Mouse (Mus musculus) midbrain, embryonic 12.5 days (tissue): ENCODE measurements around the gene Slc4a4. TPM values are rescaled to one million over a fixed set of nuclear protein-coding genes. Genes with fewer than 3 reads are reported as not detected.

ENCODE experiments used
- ATAC-seq: fragments of 200-750 bp; cut with Nextera tagmentation; 2 replicates; pipeline ENCODE4 v1.8.0; 2017; ENCODE audit warnings: low read depth, moderate TSS enrichment, moderate library complexity; ENCODE audit not compliant: low FRiP score
- H3K27ac ChIP-seq: fragments of 300-500 bp; sonication (generic); replicated peaks from 2 replicates; pipeline ENCODE4 v1.5.1; 2016; ENCODE audit warnings: mild to moderate bottlenecking
- H3K27me3 ChIP-seq: fragments of 300-500 bp; sonication (generic); 2 replicates; pipeline ENCODE4 v1.6.1; 2016; ENCODE audit warnings: mild to moderate bottlenecking
- H3K36me3 ChIP-seq: fragments of 300-500 bp; sonication (generic); 2 replicates; pipeline ENCODE4 v1.6.1; 2016
- H3K4me1 ChIP-seq: fragments of 300-500 bp; sonication (generic); 2 replicates; pipeline ENCODE4 v1.6.1; 2016
- H3K4me2 ChIP-seq: fragments of 300-500 bp; sonication (generic); replicated peaks from 2 replicates; pipeline ENCODE4 v1.6.1; 2016; ENCODE audit warnings: mild to moderate bottlenecking, moderate library complexity
- H3K4me3 ChIP-seq: fragments of 300-500 bp; sonication (generic); 2 replicates; pipeline ENCODE4 v1.5.1; 2016; ENCODE audit warnings: mild to moderate bottlenecking
- H3K9ac ChIP-seq: fragments of 300-500 bp; sonication (generic); replicated peaks from 2 replicates; pipeline ENCODE4 v1.6.1; 2016; ENCODE audit warnings: mild to moderate bottlenecking, moderate library complexity
- H3K9me3 ChIP-seq: fragments of 300-500 bp; sonication (generic); 2 replicates; pipeline ENCODE4 v1.6.1; 2016; ENCODE audit warnings: mild to moderate bottlenecking
- WGBS: fragments of 180-500 bp; shearing (Covaris S2); methylation state at CpG from one replicate; pipeline ENCODE4 v1.1.7; 2016; 5-methylcytosine and 5-hydroxymethylcytosine counted together
- polyA plus RNA-seq: library from polyadenylated mRNA; unstranded; fragments of >200 nt; fragmentation: Nextera tagmentation; extraction: Ambion mirVana; gene quantifications from 2 replicates; pipeline ENCODE4 v1.2.1, GENCODE M21; 2016

The Slc4a4 gene
- polyA plus RNA-seq, 1 experiment from 2014 or later: 3.0 TPM

- Histone ChIP-seq H3K4me3 (no peak overlapping the region), H3K9ac (no peak overlapping the region), H3K4me1 (no peaks in the 10 kb centered on the region), H3K9me3 (no peaks in the 10 kb centered on the region), H3K4me2 (no peak overlapping the region), H3K27ac (no peak overlapping the region), H3K27me3 (no peaks in the 10 kb centered on the region), H3K36me3 (no peaks in the 10 kb centered on the region)
- no peak for ATAC-seq
- 84% methylated on average over 9 of the region's 9 CpGs for WGBS
Observed at GRCm38 (mm10) chr5:89061097-89061496, 174.5 kb downstream of the Slc4a4 start.

DNA sequence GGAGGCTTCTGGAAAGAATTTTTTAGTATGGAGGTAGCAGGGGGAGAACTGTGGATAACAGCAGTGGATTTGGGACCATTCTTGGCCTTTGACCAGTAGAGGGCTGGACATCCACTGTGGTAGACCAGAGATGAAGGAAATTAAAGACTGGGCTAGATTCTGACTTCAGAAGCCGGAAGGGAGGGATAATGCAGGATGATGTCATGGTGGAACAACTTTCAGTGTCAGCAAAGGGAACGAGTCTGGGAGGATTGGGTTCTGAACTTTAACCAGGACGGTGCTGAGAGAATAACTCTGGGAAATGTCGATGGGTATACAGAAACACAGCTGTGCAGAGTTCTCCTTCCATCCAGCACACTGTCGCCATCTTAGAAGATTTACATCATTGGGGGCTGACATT, 175.7 kb downstream of the Slc4a4 start:
- Histone ChIP-seq H3K4me2 (no peak overlapping the region), H3K9ac (no peak overlapping the region), H3K36me3 (no peaks in the 10 kb centered on the region), H3K27ac (no peak overlapping the region), H3K9me3 (no peaks in the 10 kb centered on the region), H3K4me3 (no peak overlapping the region), H3K4me1 (no peaks in the 10 kb centered on the region), H3K27me3 (no peaks in the 10 kb centered on the region)
- WGBS: 86% methylated on average over 5 of the region's 5 CpGs
- no peak for ATAC-seq

DNA sequence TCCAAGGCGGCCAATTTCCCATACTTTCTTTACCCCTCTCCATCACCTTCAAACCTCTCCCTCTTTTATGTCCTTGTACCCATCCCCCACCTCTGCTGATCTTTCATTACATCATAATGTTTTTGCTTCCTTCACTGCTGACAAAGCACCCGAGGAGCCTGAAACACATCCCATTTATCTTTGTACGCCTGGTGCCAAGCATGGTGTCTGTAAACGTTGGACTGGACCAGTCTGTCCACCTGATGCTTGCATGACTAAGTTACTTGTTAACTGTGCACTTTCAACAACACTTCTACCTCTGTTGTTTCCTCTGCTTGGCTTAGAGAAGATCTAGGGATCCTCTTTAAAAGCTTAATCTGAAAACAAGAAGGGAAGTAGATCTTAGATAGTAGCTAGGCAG, 180.5 kb downstream of the Slc4a4 start:
- Histone ChIP-seq H3K27ac (no peak overlapping the region), H3K36me3 (no peaks in the 10 kb centered on the region)

GRCm38 (mm10) chr5:89068072-89068471, 181.5 kb downstream of the Slc4a4 start:
- no peak for ATAC-seq
- no peak overlapping the region for H3K4me2 ChIP-seq
- H3K9me3 ChIP-seq: no peaks in the 10 kb centered on the region
- 94% methylated on average over 5 of the region's 5 CpGs for WGBS
- H3K36me3 ChIP-seq: no peaks in the 10 kb centered on the region
- no peak overlapping the region for H3K4me3 ChIP-seq
- H3K27ac ChIP-seq: no peak overlapping the region
- H3K9ac ChIP-seq: no peak overlapping the region
- no peaks in the 10 kb centered on the region for H3K27me3 ChIP-seq
- H3K4me1 ChIP-seq: no peaks in the 10 kb centered on the region

More for the DNA sequence above, 180.5 kb downstream of the Slc4a4 start:
- no peaks in the 10 kb centered on the region for H3K9me3 ChIP-seq
- no peak for ATAC-seq
- 80% methylated on average over 4 of the region's 4 CpGs for WGBS
- no peak overlapping the region for H3K9ac ChIP-seq
- H3K4me3 ChIP-seq: no peak overlapping the region
- no peaks in the 10 kb centered on the region for H3K4me1 ChIP-seq
- H3K27me3 ChIP-seq: no peaks in the 10 kb centered on the region
- H3K4me2 ChIP-seq: no peak overlapping the region

- ATAC-seq: no peak
- WGBS: 90% methylated on average over 3 of the region's 3 CpGs
- Histone ChIP-seq H3K4me2 (no peak overlapping the region), H3K9me3 (no peaks in the 10 kb centered on the region), H3K9ac (no peak overlapping the region), H3K27me3 (no peaks in the 10 kb centered on the region), H3K27ac (no peak overlapping the region), H3K36me3 (no peaks in the 10 kb centered on the region), H3K4me1 (no peaks in the 10 kb centered on the region), H3K4me3 (no peak overlapping the region)
Observed at GRCm38 (mm10) chr5:89070051-89070450, 183.4 kb downstream of the Slc4a4 start.

- H3K27ac ChIP-seq: no peak overlapping the region
- H3K4me2 ChIP-seq: no peak overlapping the region
- no peak overlapping the region for H3K4me3 ChIP-seq
- H3K4me1 ChIP-seq: no peaks in the 10 kb centered on the region
- H3K9ac ChIP-seq: no peak overlapping the region
- ATAC-seq: no peak
- no peaks in the 10 kb centered on the region for H3K9me3 ChIP-seq
- H3K36me3 ChIP-seq: no peaks in the 10 kb centered on the region
- H3K27me3 ChIP-seq: no peaks in the 10 kb centered on the region
- 93% methylated on average over 4 of the region's 4 CpGs for WGBS
Observed at GRCm38 (mm10) chr5:89071957-89072356, 185.3 kb downstream of the Slc4a4 start.

DNA sequence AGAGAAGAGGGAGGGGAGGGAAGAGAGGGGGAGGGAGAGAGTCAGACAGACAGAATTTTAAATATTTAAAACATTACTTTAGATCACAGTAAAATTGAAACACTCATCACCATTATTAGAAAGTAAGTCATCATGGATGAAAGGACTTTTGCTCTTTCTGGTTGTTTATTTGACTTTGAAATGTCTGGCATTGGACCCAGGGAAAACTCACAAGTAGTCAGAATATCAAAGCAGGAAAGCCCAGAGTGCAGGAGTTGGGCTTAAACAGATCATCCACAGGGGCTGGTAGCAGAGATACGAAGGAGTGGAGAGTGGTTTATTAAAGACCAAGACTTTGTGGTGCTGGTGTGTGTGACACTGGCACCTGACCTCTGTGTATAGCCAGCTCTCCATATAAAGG, 191.1 kb downstream of the Slc4a4 start:
- no peak overlapping the region for H3K4me2 ChIP-seq
- H3K4me1 ChIP-seq: no peaks in the 10 kb centered on the region
- WGBS: 76% methylated on average over 1 of the region's 1 CpGs
- H3K9ac ChIP-seq: no peak overlapping the region
- no peaks in the 10 kb centered on the region for H3K27me3 ChIP-seq
- no peaks in the 10 kb centered on the region for H3K36me3 ChIP-seq
- H3K9me3 ChIP-seq: no peaks in the 10 kb centered on the region
- ATAC-seq: no peak
- H3K4me3 ChIP-seq: no peak overlapping the region
- H3K27ac ChIP-seq: no peak overlapping the region

DNA sequence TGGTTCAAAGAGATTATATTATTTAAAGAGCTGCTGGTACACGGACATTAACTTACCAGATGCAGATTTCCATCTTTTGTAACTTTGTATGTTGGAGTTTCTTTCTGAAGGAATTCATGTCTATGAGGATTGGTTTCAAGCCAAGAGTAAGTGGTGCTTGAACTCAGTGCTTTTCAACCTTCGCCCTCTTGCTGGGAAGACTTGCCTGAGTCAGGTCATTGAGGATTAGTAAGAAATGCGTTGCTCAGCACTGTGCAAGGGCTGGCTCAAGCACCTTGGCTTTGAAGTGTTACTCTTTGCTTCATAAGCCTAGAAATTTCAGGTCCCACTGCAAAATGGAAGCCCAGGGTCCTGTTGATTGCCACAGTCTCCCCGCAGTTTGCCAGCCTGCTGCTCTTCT, 196.9 kb downstream of the Slc4a4 start:
- Histone ChIP-seq H3K27ac (no peak overlapping the region), H3K9ac (no peak overlapping the region), H3K4me2 (no peak overlapping the region), H3K4me3 (no peak overlapping the region), H3K4me1 (no peaks in the 10 kb centered on the region), H3K36me3 (no peaks in the 10 kb centered on the region), H3K9me3 (no peaks in the 10 kb centered on the region), H3K27me3 (no peaks in the 10 kb centered on the region)
- no peak for ATAC-seq
- 82% methylated on average over 4 of the region's 4 CpGs for WGBS

GRCm38 (mm10) chr5:89087916-89088315, 201.3 kb downstream of the Slc4a4 start:
- no peak overlapping the region for H3K9ac ChIP-seq
- no peak overlapping the region for H3K4me2 ChIP-seq
- ATAC-seq: no peak
- no peak overlapping the region for H3K27ac ChIP-seq
- no peaks in the 10 kb centered on the region for H3K36me3 ChIP-seq
- H3K4me3 ChIP-seq: no peak overlapping the region
- H3K27me3 ChIP-seq: no peaks in the 10 kb centered on the region
- WGBS: 91% methylated on average over 7 of the region's 7 CpGs
- H3K9me3 ChIP-seq: no peaks in the 10 kb centered on the region
- no peaks in the 10 kb centered on the region for H3K4me1 ChIP-seq

GRCm38 (mm10) chr5:89088462-89088861, 201.8 kb downstream of the Slc4a4 start:
- ATAC-seq: no peak
- Histone ChIP-seq H3K9me3 (no peaks in the 10 kb centered on the region), H3K4me2 (no peak overlapping the region), H3K27ac (no peak overlapping the region), H3K36me3 (no peaks in the 10 kb centered on the region), H3K4me3 (no peak overlapping the region), H3K9ac (no peak overlapping the region), H3K27me3 (no peaks in the 10 kb centered on the region), H3K4me1 (no peaks in the 10 kb centered on the region)
- WGBS: 66% methylated on average over 11 of the region's 11 CpGs

DNA sequence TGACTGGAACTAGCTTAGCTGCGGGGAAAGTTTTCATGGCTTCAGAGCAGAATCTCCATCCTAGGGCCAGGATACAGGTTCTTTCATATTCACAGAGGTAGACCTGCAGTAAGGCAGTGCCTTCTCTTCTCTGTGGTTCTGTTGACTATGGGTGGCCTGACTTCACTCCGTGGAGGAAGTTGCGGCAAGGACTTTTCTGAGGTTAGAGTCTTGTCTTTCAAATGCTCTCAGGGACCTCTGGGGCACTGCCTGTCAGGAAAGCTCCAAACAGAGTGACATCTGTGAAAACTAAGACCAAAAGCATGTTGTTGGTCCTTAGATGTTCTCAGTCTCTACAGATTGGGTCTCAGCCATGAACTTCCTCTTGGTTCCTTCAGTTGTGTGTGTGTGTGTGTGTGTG, 203.5 kb downstream of the Slc4a4 start:
- ATAC-seq: no peak
- no peak overlapping the region for H3K9ac ChIP-seq
- WGBS: 87% methylated on average over 3 of the region's 3 CpGs
- no peak overlapping the region for H3K4me2 ChIP-seq
- no peaks in the 10 kb centered on the region for H3K36me3 ChIP-seq
- no peaks in the 10 kb centered on the region for H3K9me3 ChIP-seq
- no peaks in the 10 kb centered on the region for H3K4me1 ChIP-seq
- H3K4me3 ChIP-seq: no peak overlapping the region
- no peak overlapping the region for H3K27ac ChIP-seq
- H3K27me3 ChIP-seq: no peaks in the 10 kb centered on the region

- no peak for ATAC-seq
- no peak overlapping the region for H3K9ac ChIP-seq
- no peak overlapping the region for H3K4me3 ChIP-seq
- H3K36me3 ChIP-seq: no peaks in the 10 kb centered on the region
- H3K27ac ChIP-seq: no peak overlapping the region
- no peaks in the 10 kb centered on the region for H3K9me3 ChIP-seq
- H3K27me3 ChIP-seq: no peaks in the 10 kb centered on the region
- no peak overlapping the region for H3K4me2 ChIP-seq
- no peaks in the 10 kb centered on the region for H3K4me1 ChIP-seq
Observed at GRCm38 (mm10) chr5:89096371-89096770, 209.8 kb downstream of the Slc4a4 start.

GRCm38 (mm10) chr5:89097291-89097690, 210.7 kb downstream of the Slc4a4 start:
- no peak overlapping the region for H3K4me3 ChIP-seq
- H3K4me2 ChIP-seq: no peak overlapping the region
- no peak overlapping the region for H3K9ac ChIP-seq
- WGBS: 88% methylated on average over 3 of the region's 3 CpGs
- no peaks in the 10 kb centered on the region for H3K36me3 ChIP-seq
- H3K27ac ChIP-seq: no peak overlapping the region
- H3K4me1 ChIP-seq: no peaks in the 10 kb centered on the region
- no peak for ATAC-seq
- H3K27me3 ChIP-seq: no peaks in the 10 kb centered on the region
- H3K9me3 ChIP-seq: no peaks in the 10 kb centered on the region
